7 mouse cellular contexts compared by ENCODE assay signal in genomic region chrX:102253892-102254291, GRCm38 (mm10). TPM values are rescaled to one million over a fixed set of nuclear protein-coding genes. Genes with fewer than 3 reads are reported as not detected.
DNase-seq lines count a peak whose midpoint lies in the region; ATAC-seq lines count a peak whose summit lies in the region.

No protein-coding gene starts in this region.

- whole genome bisulfite sequencing in lung, embryonic 15.5 days, result 17% methylated on average over 7 of the region's 7 CpGs
- 18% methylated on average over 7 of the region's 7 CpGs for WGBS in limb, embryonic 13.5 days
- 22% methylated on average over 7 of the region's 7 CpGs for WGBS in neural tube, embryonic 14.5 days

- H3K9ac ChIP-seq in lung, embryonic 15.5 days, result no peak overlapping the region
- H3K9ac ChIP-seq in limb, embryonic 13.5 days, result no peak overlapping the region
- no peak overlapping the region for H3K9ac ChIP-seq in neural tube, embryonic 14.5 days (replicated peaks; ENCODE audit: low read depth, low read length)

- intact Hi-C loops in heart, postnatal 14 days (cut with DNase I), result loop anchor here (5.0 kb wide), 2 partner anchors 53 to 223 kb away; no protein-coding TSS in a partner anchor

- peak overlapping the region; percentile 91 for H3K4me2 ChIP-seq in lung, embryonic 15.5 days
- peak overlapping the region; percentile 83 for H3K4me2 ChIP-seq in limb, embryonic 13.5 days (replicated peaks)
- H3K4me2 ChIP-seq in neural tube, embryonic 14.5 days (ENCODE audit: low read depth, low read length), result peak overlapping the region; percentile 32; the same call in 1 of the 2 replicates

- no peak overlapping the region for H3K27ac ChIP-seq in lung, embryonic 15.5 days
- no peak overlapping the region for H3K27ac ChIP-seq in limb, embryonic 13.5 days
- no peak overlapping the region for H3K27ac ChIP-seq in neural tube, embryonic 14.5 days (ENCODE audit: low read depth, low read length)

- H3K36me3 ChIP-seq in lung, embryonic 15.5 days, result no peaks in the 10 kb centered on the region
- no peaks in the 10 kb centered on the region for H3K36me3 ChIP-seq in limb, embryonic 13.5 days
- H3K36me3 ChIP-seq in neural tube, embryonic 14.5 days (ENCODE audit: control insufficient read depth, insufficient read depth, low read length), result no peaks in the 10 kb centered on the region

- peaks cover 60% of the 10 kb centered on the region for H3K27me3 ChIP-seq in lung, embryonic 15.5 days
- peaks cover 54% of the 10 kb centered on the region for H3K27me3 ChIP-seq in limb, embryonic 13.5 days
- H3K27me3 ChIP-seq in neural tube, embryonic 14.5 days (ENCODE audit: control insufficient read depth, insufficient read depth, low read length), result peaks cover 12% of the 10 kb centered on the region; the same call in 1 of the 2 replicates

- DNase-seq in lung, postnatal 25 days (ENCODE audit: low spot score), result no peak
- peak; percentile 66 to 68 for DNase-seq in cerebellum, postnatal 14 days
- peak; percentile 11 to 37 for DNase-seq in heart, postnatal 14 days
- no peak for DNase-seq in natural killer cell, adult 2 months (ENCODE audit: low spot score in 2 of 2)

- no peaks in the 10 kb centered on the region for H3K4me1 ChIP-seq in lung, embryonic 15.5 days
- H3K4me1 ChIP-seq in limb, embryonic 13.5 days, result 0 out of 2 replicates have a peak, but pooled peaks cover 4% of the 10 kb centered on the region
- no peaks in the 10 kb centered on the region for H3K4me1 ChIP-seq in neural tube, embryonic 14.5 days (ENCODE audit: control insufficient read depth, insufficient read depth, low read length)

- H3K9me3 ChIP-seq in lung, embryonic 15.5 days, result no peaks in the 10 kb centered on the region
- H3K9me3 ChIP-seq in limb, embryonic 13.5 days, result no peaks in the 10 kb centered on the region
- no peaks in the 10 kb centered on the region for H3K9me3 ChIP-seq in neural tube, embryonic 14.5 days (ENCODE audit: control insufficient read depth, low read length)

- H3K4me3 ChIP-seq in lung, embryonic 15.5 days, result no peak overlapping the region
- peak overlapping the region; percentile 20 for H3K4me3 ChIP-seq in limb, embryonic 13.5 days
- H3K4me3 ChIP-seq in neural tube, embryonic 14.5 days (ENCODE audit: low read depth, low read length), result peak overlapping the region; percentile 3; the same call in 1 of the 2 replicates

- ATAC-seq in lung, embryonic 15.5 days (ENCODE audit: borderline replicate concordance, extremely low read depth, low FRiP score, low TSS enrichment), result no peak
- no peak for ATAC-seq in limb, embryonic 13.5 days (ENCODE audit: low FRiP score, low read depth)
- ATAC-seq in neural tube, embryonic 14.5 days (ENCODE audit: low read depth), result no peak

RNA-seq across cellular contexts. Expression of gene Cited1, which starts 1.9 kb away (rescaled TPM):
- polyA plus RNA-seq in lung, embryonic 15.5 days (2015; fragmentation: Nextera tagmentation; extraction: Ambion mirVana), result 18.5 and 20.4 TPM in 2 replicates
- 1 to 10 TPM; 4.2 to 4.4 TPM for total RNA-seq in heart, postnatal 14 days (2021)
- 35.4 and 36.9 TPM in 2 replicates for polyA plus RNA-seq in limb, embryonic 13.5 days (2015; fragmentation: Nextera tagmentation; extraction: Ambion mirVana)
- 6.0 and 11.1 TPM in 2 replicates for polyA plus RNA-seq in neural tube, embryonic 14.5 days (2014; fragmentation: Nextera tagmentation; extraction: Ambion mirVana)

Comparison
In these comparisons a context has a peak if more than half of its experiments do, and no peak if none do; other contexts are left out.
1. H3K4me2 ChIP-seq: peak in every context shown above with its lines; median percentile 91 in lung, embryonic 15.5 days; 83 in limb, embryonic 13.5 days; 32 in neural tube, embryonic 14.5 days.
2. DNase-seq: peak in cerebellum, postnatal 14 days (2 of 2) and heart, postnatal 14 days (2 of 2); none in lung, postnatal 25 days (single experiment) and natural killer cell, adult 2 months (0 of 2).